Mouse (Mus musculus) liver, embryonic 11.5 days (tissue): Measurements from ENCODE around the gene Fxyd2. TPM values are rescaled to one million over a fixed set of nuclear protein-coding genes. Genes with fewer than 3 reads are reported as not detected.

Experiments used
- ATAC-seq: fragments of 200-750 bp; cut with Nextera tagmentation; replicated peaks from 2 replicates; pipeline ENCODE4 v1.8.0; 2017; ENCODE audit warnings: moderate number of reproducible peaks, mild to moderate bottlenecking, moderate TSS enrichment, moderate library complexity; ENCODE audit not compliant: low FRiP score
- DNase-seq: peaks from one replicate; pipeline ENCODE4 v3.0.0-alpha.2; 2017; ENCODE audit warnings: low spot score
- H3K27ac ChIP-seq: fragments of 300-500 bp; sonication (generic); 2 replicates; pipeline ENCODE4 v1.5.1; 2014; ENCODE audit warnings: mild to moderate bottlenecking, low read depth, low read length, control low read depth
- H3K27me3 ChIP-seq: fragments of 300-500 bp; sonication (generic); replicated peaks from 2 replicates; pipeline ENCODE4 v1.6.1; 2014; ENCODE audit warnings: low read length, mixed read lengths; ENCODE audit not compliant: control insufficient read depth, insufficient read depth
- H3K36me3 ChIP-seq: fragments of 300-500 bp; sonication (generic); 2 replicates; pipeline ENCODE4 v1.6.1; 2014; ENCODE audit warnings: mild to moderate bottlenecking, low read length, moderate library complexity, mixed read lengths; ENCODE audit not compliant: control insufficient read depth, insufficient read depth
- H3K4me1 ChIP-seq: fragments of 300-500 bp; sonication (generic); replicated peaks from 2 replicates; pipeline ENCODE4 v1.6.1; 2014; ENCODE audit warnings: low read length, mixed read lengths; ENCODE audit not compliant: control insufficient read depth, insufficient read depth
- H3K4me2 ChIP-seq: fragments of 300-500 bp; sonication (generic); 2 replicates; pipeline ENCODE4 v1.6.1; 2014; ENCODE audit warnings: mild to moderate bottlenecking, control low read depth, moderate library complexity
- H3K4me3 ChIP-seq: fragments of 300-500 bp; sonication (generic); 2 replicates; pipeline ENCODE4 v1.5.1; 2014; ENCODE audit warnings: low read depth, low read length, control low read depth
- H3K9ac ChIP-seq: fragments of 300-500 bp; sonication (generic); 2 replicates; pipeline ENCODE4 v1.6.1; 2014; ENCODE audit warnings: low read depth, low read length, control low read depth
- H3K9me3 ChIP-seq: fragments of 300-500 bp; sonication (generic); 2 replicates; pipeline ENCODE4 v1.6.1; 2016; ENCODE audit warnings: low read length, inconsistent platforms, mixed read lengths; ENCODE audit not compliant: control insufficient read depth
- WGBS: fragments of 180-500 bp; shearing (Covaris S2); extraction: QIAGEN DNeasy Blood & Tissue Kit; methylation state at CpG from one replicate; pipeline ENCODE4 v1.1.7; 2014; 5-methylcytosine and 5-hydroxymethylcytosine counted together
- polyA plus RNA-seq: library from polyadenylated mRNA; unstranded; fragments of >200 nt; fragmentation: Nextera tagmentation; extraction: Ambion mirVana; gene quantifications from 2 replicates; pipeline ENCODE4 v1.2.1, GENCODE M21; 2014

Fxyd2 gene
- 2.2 and 2.4 TPM in 2 replicates for polyA plus RNA-seq

- Histone ChIP-seq H3K27me3 (peaks cover 8% of the 10 kb centered on the region), H3K9me3 (no peaks in the 10 kb centered on the region), H3K4me2 (no peak within 1 kb of the TSS), H3K9ac (no peak within 1 kb of the TSS), H3K27ac (no peak within 1 kb of the TSS), H3K4me3 (no peak within 1 kb of the TSS), H3K36me3 (no peaks in the 10 kb centered on the region), H3K4me1 (no peaks in the 10 kb centered on the region)
- ATAC-seq (no peak), DNase-seq (no peak)
- WGBS: 67% methylated on average over 4 of the region's 4 CpGs
These were observed at the start of gene Fxyd2 for GRCm38 (mm10) chr9:45399434-45399833. Fxyd2 (plus strand) TSS chr9:45399669.

DNA sequence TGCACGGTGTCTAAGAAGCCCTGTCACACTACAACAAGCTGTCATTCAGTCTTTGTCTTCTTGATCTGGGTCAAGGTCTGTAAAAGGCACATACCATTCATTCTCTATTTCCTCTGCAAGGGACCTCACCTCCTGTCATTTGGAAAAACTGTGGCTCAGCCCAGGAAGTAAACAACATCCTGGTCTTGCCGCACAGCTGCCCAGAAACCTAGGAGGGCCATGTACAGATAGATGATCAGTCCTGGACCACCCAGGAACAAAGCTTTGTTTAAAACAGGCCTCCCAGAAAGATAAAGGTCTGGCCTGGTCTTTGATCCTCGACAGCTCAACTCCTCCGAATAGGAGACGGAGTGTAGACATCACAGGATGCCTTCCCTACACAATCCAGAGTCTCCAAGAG lies 49.6 kb upstream of the Fxyd2 start:
- Histone ChIP-seq H3K4me2 (no peak overlapping the region), H3K4me3 (no peak overlapping the region)
- WGBS: 38% methylated on average over 5 of the region's 5 CpGs

DNA sequence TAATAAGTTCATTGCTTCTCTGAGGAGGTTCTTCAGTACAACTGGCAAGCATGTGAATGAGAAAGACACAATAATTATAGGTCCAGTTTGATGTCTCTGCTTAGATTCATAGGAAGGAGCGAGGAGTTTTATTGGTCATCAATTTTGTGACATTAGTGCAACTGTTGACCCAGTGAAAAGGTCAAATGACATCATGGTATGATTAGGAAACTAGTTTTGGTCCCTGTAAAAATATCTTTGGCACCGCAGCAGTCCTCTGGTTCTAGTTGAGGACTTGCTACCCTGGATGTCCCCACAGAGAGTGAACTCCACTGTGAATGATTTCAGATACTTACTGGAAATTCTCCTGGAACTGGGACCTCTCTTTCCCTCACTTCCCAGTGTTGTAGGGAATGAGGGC lies 44.3 kb upstream of the Fxyd2 start:
- no peak overlapping the region for H3K4me2 ChIP-seq
- ATAC-seq (no peak), DNase-seq (no peak)
- no peaks in the 10 kb centered on the region for H3K4me1 ChIP-seq
- no peaks in the 10 kb centered on the region for H3K27me3 ChIP-seq
- WGBS: 68% methylated on average over 2 of the region's 2 CpGs
- no peaks in the 10 kb centered on the region for H3K9me3 ChIP-seq
- H3K36me3 ChIP-seq: no peaks in the 10 kb centered on the region
- no peak overlapping the region for H3K4me3 ChIP-seq
- no peak overlapping the region for H3K27ac ChIP-seq
- no peak overlapping the region for H3K9ac ChIP-seq

More for the DNA sequence above, 49.6 kb upstream of the Fxyd2 start:
- H3K27ac ChIP-seq: no peak overlapping the region
- no peaks in the 10 kb centered on the region for H3K4me1 ChIP-seq
- H3K9ac ChIP-seq: no peak overlapping the region
- DNase-seq (no peak), ATAC-seq (no peak)
- no peaks in the 10 kb centered on the region for H3K9me3 ChIP-seq
- H3K27me3 ChIP-seq: no peaks in the 10 kb centered on the region
- H3K36me3 ChIP-seq: no peaks in the 10 kb centered on the region

DNA sequence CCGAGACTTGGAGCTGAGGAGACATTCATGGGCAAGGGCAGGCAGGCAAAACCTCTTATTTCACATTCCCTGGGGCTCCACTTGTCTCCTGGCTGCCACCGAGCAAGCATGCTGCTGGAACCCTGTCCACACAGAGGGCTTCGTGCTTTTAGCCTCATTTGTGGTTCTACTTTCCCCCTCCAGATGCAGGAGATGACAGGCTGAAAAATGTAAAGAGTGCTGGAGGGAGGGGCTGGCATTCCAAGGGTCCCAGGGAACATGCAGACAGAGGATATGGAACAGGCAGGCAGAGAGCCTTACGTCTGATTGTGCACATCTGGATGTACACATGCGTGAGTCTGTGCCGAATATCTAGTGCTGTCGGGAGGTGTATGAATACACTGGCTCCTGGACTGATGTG lies 41.1 kb upstream of the Fxyd2 start:
- no peaks in the 10 kb centered on the region for H3K36me3 ChIP-seq
- no peak for ATAC-seq
- H3K27me3 ChIP-seq: no peaks in the 10 kb centered on the region
- WGBS: 64% methylated on average over 7 of the region's 7 CpGs
- H3K27ac ChIP-seq: no peak overlapping the region
- no peak overlapping the region for H3K9ac ChIP-seq
- no peak for DNase-seq
- H3K9me3 ChIP-seq: no peaks in the 10 kb centered on the region
- H3K4me1 ChIP-seq: no peaks in the 10 kb centered on the region
- H3K4me2 ChIP-seq: no peak overlapping the region
- no peak overlapping the region for H3K4me3 ChIP-seq

DNA sequence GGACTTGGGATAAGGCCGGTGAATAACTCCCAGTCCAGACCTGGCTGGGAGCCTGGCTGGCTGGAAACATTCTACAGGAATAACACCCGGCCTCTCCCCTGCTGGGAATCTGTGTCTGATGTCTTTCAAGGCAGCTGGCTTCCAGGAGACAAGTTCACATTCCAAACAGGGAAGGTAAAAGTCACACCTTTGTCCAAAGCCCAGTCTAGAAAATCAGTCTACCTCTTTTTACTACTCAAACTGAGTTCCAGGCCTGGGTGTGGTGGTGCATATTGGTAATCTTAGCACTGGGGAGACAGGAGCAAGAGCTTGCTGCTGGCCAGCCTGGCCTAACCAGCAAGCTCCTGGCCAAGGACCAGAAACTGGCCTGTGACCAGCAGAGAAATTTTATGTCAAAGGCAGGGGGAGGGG lies 37.4 kb upstream of the Fxyd2 start:
- H3K4me2 ChIP-seq: no peak overlapping the region
- no peaks in the 10 kb centered on the region for H3K27me3 ChIP-seq
- ATAC-seq (no peak), DNase-seq (no peak)
- no peaks in the 10 kb centered on the region for H3K4me1 ChIP-seq
- 43% methylated on average over 2 of the region's 2 CpGs for whole genome bisulfite sequencing
- no peak overlapping the region for H3K27ac ChIP-seq
- H3K36me3 ChIP-seq: no peaks in the 10 kb centered on the region
- H3K9ac ChIP-seq: no peak overlapping the region
- no peak overlapping the region for H3K4me3 ChIP-seq
- H3K9me3 ChIP-seq: no peaks in the 10 kb centered on the region

DNA sequence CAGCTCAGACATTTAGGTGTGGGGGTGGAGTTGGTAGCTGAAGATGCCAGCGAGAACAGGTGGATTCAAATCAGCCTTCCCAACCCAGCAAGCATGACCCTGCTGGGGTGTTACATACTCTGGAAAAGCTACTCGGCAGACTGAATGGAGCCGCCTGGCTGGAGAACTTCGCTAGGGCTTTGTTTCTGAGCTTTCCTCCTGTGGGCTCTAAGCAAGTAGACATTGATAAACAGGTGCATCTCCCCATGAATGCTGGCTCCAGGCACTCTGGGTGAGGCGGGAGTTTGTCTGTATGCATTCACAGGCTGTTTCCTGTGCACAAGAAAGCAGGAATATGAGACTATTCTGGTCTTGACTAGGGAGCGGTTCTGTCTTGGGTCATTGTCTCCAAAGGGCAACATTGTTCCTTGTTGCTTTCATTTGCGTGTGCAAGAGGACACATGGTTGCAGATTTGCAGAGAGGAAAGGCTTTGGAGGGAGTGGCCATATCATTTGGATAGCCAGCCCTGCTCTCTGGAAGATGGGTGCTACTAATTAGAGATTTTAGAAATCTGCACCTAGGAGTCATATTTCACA lies 35.7 kb upstream of the Fxyd2 start:
- no peaks in the 10 kb centered on the region for H3K9me3 ChIP-seq
- no peak overlapping the region for H3K9ac ChIP-seq
- H3K27me3 ChIP-seq: peaks cover 6% of the 10 kb centered on the region
- H3K4me1 ChIP-seq: no peaks in the 10 kb centered on the region
- no peak for ATAC-seq
- no peak for DNase-seq
- H3K36me3 ChIP-seq: no peaks in the 10 kb centered on the region
- H3K27ac ChIP-seq: no peak overlapping the region
- no peak overlapping the region for H3K4me3 ChIP-seq
- H3K4me2 ChIP-seq: no peak overlapping the region
- WGBS: 68% methylated on average over 7 of the region's 7 CpGs

DNA sequence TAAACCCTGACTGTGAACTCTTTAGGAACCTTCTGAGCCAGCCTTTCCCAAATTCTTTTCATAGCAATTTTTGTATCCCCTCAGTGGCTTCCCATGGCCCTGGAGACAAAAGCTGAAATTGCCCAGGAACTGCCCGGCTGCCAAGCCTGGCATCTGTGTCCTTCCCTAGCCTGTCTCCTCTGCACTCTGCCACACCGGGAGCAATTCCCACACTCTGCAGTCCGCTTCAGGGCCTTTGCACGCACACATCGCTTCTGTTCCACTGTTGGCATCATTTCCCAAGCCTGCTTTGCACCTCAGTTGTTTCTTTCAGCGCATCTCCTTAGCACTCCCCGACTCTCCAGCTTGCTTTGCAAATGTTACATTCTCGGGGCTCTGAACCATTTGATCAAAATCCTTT lies 31.8 kb upstream of the Fxyd2 start:
- H3K36me3 ChIP-seq: no peaks in the 10 kb centered on the region
- no peak for ATAC-seq
- H3K4me1 ChIP-seq: no peaks in the 10 kb centered on the region
- no peak overlapping the region for H3K4me2 ChIP-seq
- no peak overlapping the region for H3K9ac ChIP-seq
- H3K27ac ChIP-seq: no peak overlapping the region
- peaks cover 36% of the 10 kb centered on the region for H3K27me3 ChIP-seq
- H3K9me3 ChIP-seq: no peaks in the 10 kb centered on the region
- no peak overlapping the region for H3K4me3 ChIP-seq
- WGBS: 59% methylated on average over 8 of the region's 8 CpGs
- DNase-seq: no peak

DNA sequence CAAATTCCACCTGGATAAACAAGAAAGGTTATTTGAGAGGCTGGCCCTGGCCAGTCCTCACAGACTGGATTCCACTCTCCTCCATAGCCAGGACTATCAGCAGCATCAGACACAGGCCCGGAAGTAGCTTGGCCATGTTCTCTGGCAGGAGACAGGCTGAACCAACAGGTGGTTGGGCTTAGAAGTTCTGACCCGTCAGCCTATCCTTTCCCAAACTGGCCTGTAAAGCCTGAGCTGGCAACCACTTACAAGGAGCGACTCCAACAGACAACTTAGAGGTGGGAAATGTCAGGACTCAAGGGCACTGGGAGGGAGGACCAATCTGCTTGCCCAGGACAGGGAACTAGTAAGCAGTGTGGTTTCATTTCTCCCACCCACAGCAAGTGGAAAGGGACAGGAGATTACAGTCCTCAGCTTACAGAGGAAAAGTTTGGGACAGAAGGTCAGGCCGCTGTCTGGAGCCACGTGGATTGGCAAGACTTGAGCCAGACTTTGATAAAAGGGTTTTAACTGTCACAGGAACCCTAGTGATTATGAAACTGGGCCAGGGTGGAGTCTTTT lies 31.0 kb upstream of the Fxyd2 start:
- H3K9ac ChIP-seq: no peak overlapping the region
- ATAC-seq (no peak), DNase-seq (no peak)
- 44% methylated on average over 5 of the region's 5 CpGs for WGBS
- no peak overlapping the region for H3K4me3 ChIP-seq
- H3K27me3 ChIP-seq: peaks cover 36% of the 10 kb centered on the region
- H3K4me1 ChIP-seq: no peaks in the 10 kb centered on the region
- no peaks in the 10 kb centered on the region for H3K36me3 ChIP-seq
- no peak overlapping the region for H3K27ac ChIP-seq
- no peak overlapping the region for H3K4me2 ChIP-seq
- H3K9me3 ChIP-seq: no peaks in the 10 kb centered on the region

GRCm38 (mm10) chr9:45370117-45370561 lies 29.3 kb upstream of the Fxyd2 start, which contains the start of gene Fxyd6:
Fxyd6 (plus strand) TSS chr9:45370185.
- H3K27me3 ChIP-seq: peaks cover 36% of the 10 kb centered on the region
- DNase-seq: no peak
- H3K36me3 ChIP-seq: no peaks in the 10 kb centered on the region
- no peak within 1 kb of the TSS for H3K27ac ChIP-seq
- no peak for ATAC-seq
- H3K9ac ChIP-seq: peak within 1 kb of the TSS; percentile 15
- H3K4me3 ChIP-seq: peak within 1 kb of the TSS; percentile 34
- no peaks in the 10 kb centered on the region for H3K4me1 ChIP-seq
- WGBS: 1% methylated on average over 28 of the region's 28 CpGs
- peak within 1 kb of the TSS; percentile 66 for H3K4me2 ChIP-seq
- H3K9me3 ChIP-seq: no peaks in the 10 kb centered on the region
